Mouse (Mus musculus) midbrain, embryonic 12.5 days (tissue): ENCODE results near the gene Apela. TPM values are rescaled to one million over a fixed set of nuclear protein-coding genes. Genes with fewer than 3 reads are reported as not detected.

Experiments
- ATAC-seq: fragments of 200-750 bp; cut with Nextera tagmentation; 2 replicates; pipeline ENCODE4 v1.8.0; 2017; ENCODE audit warnings: low read depth, moderate TSS enrichment, moderate library complexity; ENCODE audit not compliant: low FRiP score
- H3K27ac ChIP-seq: fragments of 300-500 bp; sonication (generic); replicated peaks from 2 replicates; pipeline ENCODE4 v1.5.1; 2016; ENCODE audit warnings: mild to moderate bottlenecking
- H3K27me3 ChIP-seq: fragments of 300-500 bp; sonication (generic); 2 replicates; pipeline ENCODE4 v1.6.1; 2016; ENCODE audit warnings: mild to moderate bottlenecking
- H3K36me3 ChIP-seq: fragments of 300-500 bp; sonication (generic); 2 replicates; pipeline ENCODE4 v1.6.1; 2016
- H3K4me1 ChIP-seq: fragments of 300-500 bp; sonication (generic); 2 replicates; pipeline ENCODE4 v1.6.1; 2016
- H3K4me2 ChIP-seq: fragments of 300-500 bp; sonication (generic); replicated peaks from 2 replicates; pipeline ENCODE4 v1.6.1; 2016; ENCODE audit warnings: mild to moderate bottlenecking, moderate library complexity
- H3K4me3 ChIP-seq: fragments of 300-500 bp; sonication (generic); 2 replicates; pipeline ENCODE4 v1.5.1; 2016; ENCODE audit warnings: mild to moderate bottlenecking
- H3K9ac ChIP-seq: fragments of 300-500 bp; sonication (generic); replicated peaks from 2 replicates; pipeline ENCODE4 v1.6.1; 2016; ENCODE audit warnings: mild to moderate bottlenecking, moderate library complexity
- H3K9me3 ChIP-seq: fragments of 300-500 bp; sonication (generic); 2 replicates; pipeline ENCODE4 v1.6.1; 2016; ENCODE audit warnings: mild to moderate bottlenecking
- WGBS: fragments of 180-500 bp; shearing (Covaris S2); methylation state at CpG from one replicate; pipeline ENCODE4 v1.1.7; 2016; 5-methylcytosine and 5-hydroxymethylcytosine counted together
- polyA plus RNA-seq: library from polyadenylated mRNA; unstranded; fragments of >200 nt; fragmentation: Nextera tagmentation; extraction: Ambion mirVana; gene quantifications from 2 replicates; pipeline ENCODE4 v1.2.1, GENCODE M21; 2016

Apela gene
- polyA plus RNA-seq, 1 experiment from 2014 or later = 1.6 TPM

GRCm38 (mm10) chr8:65053968-65054367, 16.8 kb upstream of the Apela start:
- Histone ChIP-seq H3K36me3 (no peaks in the 10 kb centered on the region), H3K9me3 (no peaks in the 10 kb centered on the region), H3K4me1 (no peaks in the 10 kb centered on the region), H3K27me3 (no peaks in the 10 kb centered on the region), H3K27ac (no peak overlapping the region), H3K4me3 (no peak overlapping the region), H3K9ac (no peak overlapping the region), H3K4me2 (no peak overlapping the region)
- no peak for ATAC-seq
- WGBS = 72% methylated on average over 5 of the region's 5 CpGs

DNA sequence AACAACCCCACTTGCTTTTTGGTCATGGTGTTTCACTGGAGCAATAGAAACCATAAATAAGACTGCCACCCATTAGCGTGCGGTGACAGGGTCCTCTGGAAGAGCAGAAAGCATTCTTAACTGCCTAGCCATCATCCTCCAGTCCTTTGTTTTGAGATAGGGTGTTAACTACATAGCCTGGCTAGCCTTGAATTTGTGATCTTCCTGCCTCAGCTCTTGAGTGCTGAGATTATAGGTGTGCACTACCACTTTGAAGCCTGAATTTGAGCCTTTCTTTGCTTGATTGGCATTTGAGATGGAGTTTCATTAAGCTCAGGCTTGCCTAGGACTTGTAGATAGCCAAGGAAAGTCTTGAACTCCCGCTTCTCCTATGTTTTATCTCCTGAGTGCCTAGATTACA, 16.4 kb upstream of the Apela start:
- Histone ChIP-seq H3K27ac (no peak overlapping the region), H3K4me1 (no peaks in the 10 kb centered on the region), H3K9ac (no peak overlapping the region), H3K4me3 (no peak overlapping the region), H3K36me3 (no peaks in the 10 kb centered on the region), H3K4me2 (no peak overlapping the region), H3K27me3 (no peaks in the 10 kb centered on the region), H3K9me3 (no peaks in the 10 kb centered on the region)
- no peak for ATAC-seq
- WGBS = 90% methylated on average over 3 of the region's 3 CpGs

DNA sequence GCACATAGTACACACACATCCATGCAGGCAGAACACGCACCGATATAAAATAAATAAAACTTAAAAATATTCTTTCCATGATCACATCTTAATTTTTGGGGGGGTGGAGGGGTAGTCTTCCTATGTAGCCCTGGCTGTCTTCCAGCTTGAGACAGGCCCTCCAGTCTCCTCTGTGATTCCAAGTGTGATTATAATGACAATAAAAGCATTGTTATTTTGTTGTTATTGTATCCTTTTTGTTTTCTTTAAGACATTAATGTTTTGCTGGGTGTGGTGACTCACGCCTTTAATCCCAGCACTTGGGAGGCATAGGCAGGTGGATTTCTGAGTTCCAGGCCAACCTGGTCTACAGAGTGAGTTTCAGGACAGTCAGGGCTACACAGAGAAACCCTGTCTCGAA, 10.7 kb upstream of the Apela start:
- 86% methylated on average over 4 of the region's 4 CpGs for WGBS
- no peaks in the 10 kb centered on the region for H3K36me3 ChIP-seq
- H3K4me2 ChIP-seq = no peak overlapping the region
- H3K27ac ChIP-seq = no peak overlapping the region
- no peaks in the 10 kb centered on the region for H3K27me3 ChIP-seq
- H3K9ac ChIP-seq = no peak overlapping the region
- H3K9me3 ChIP-seq = no peaks in the 10 kb centered on the region
- ATAC-seq = no peak
- H3K4me3 ChIP-seq = no peak overlapping the region
- H3K4me1 ChIP-seq = no peaks in the 10 kb centered on the region

DNA sequence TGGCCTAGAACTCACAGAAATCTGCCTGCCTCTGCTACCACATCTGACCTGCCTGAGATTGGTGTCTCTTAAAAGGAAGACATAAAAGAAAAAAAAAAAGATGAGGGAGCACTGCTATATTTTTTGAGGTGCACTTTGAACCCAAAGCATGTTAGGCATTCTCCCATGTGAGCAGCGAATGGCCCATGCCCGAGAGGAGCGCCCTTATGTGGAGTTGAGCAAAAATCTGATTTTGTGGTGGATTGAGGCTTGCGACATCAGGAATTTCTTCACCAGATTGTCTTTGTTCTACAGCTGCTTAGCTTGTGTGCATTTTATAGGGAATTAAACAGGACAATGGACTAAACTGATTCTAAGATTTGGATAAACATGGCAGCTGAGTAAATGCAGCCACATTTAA, 10.1 kb upstream of the Apela start:
- Histone ChIP-seq H3K9me3 (no peaks in the 10 kb centered on the region), H3K4me3 (no peak overlapping the region), H3K27ac (no peak overlapping the region), H3K27me3 (no peaks in the 10 kb centered on the region), H3K36me3 (no peaks in the 10 kb centered on the region), H3K9ac (no peak overlapping the region), H3K4me2 (no peak overlapping the region), H3K4me1 (no peaks in the 10 kb centered on the region)
- 91% methylated on average over 4 of the region's 4 CpGs for WGBS
- ATAC-seq = no peak

DNA sequence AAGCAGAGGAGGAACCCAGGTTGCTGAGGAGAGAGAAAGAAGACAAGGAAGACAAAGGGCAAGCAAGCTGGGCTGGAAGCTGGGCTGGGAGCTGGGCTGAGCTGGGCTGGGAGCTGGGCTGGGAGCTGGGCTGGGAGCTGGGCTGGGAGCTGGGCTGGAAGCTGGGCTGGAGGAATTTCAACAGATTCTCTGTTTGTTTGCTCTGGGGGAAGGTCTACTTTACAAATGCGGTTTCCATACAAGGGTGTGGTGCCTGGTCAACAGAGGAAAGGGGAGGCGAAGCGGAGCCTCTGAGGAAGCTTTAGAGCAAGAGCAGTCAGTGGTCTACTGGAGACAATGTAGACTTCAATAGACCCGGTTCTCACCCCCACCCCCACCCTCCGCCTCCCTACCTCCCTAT, 9.4 kb upstream of the Apela start:
- ATAC-seq = no peak
- Histone ChIP-seq H3K27ac (no peak overlapping the region), H3K9me3 (no peaks in the 10 kb centered on the region), H3K4me3 (no peak overlapping the region), H3K4me1 (no peaks in the 10 kb centered on the region), H3K4me2 (no peak overlapping the region), H3K36me3 (no peaks in the 10 kb centered on the region), H3K27me3 (no peaks in the 10 kb centered on the region), H3K9ac (no peak overlapping the region)
- WGBS = 30% methylated on average over 5 of the region's 5 CpGs

DNA sequence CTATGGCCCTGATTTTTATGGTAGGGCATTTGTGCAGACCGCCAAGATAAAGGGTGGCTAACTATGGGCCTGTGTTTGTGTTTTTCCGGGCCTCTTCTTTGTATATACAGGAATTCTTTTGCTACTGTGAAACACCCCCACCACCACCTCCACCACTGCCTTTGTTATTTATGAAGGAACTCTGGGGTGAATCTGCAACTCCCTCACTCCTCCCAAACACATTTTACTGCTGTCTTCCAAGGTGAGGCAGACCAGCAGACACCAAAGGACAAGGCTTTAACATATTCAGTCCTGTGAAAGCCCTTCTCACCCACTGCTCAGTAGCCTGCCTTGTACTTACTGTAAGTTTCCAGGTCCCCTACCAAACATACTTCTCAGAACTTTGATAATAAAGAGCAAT, 3.0 kb downstream of the Apela start:
- no peak overlapping the region for H3K9ac ChIP-seq
- WGBS = 51% methylated on average over 2 of the region's 2 CpGs
- no peak overlapping the region for H3K4me2 ChIP-seq
- H3K27me3 ChIP-seq = peaks cover 6% of the 10 kb centered on the region
- H3K36me3 ChIP-seq = no peaks in the 10 kb centered on the region
- H3K9me3 ChIP-seq = no peaks in the 10 kb centered on the region
- H3K27ac ChIP-seq = no peak overlapping the region
- no peak overlapping the region for H3K4me3 ChIP-seq
- peaks cover 20% of the 10 kb centered on the region for H3K4me1 ChIP-seq
- no peak for ATAC-seq

- H3K27ac ChIP-seq = no peak overlapping the region
- ATAC-seq = no peak
- no peaks in the 10 kb centered on the region for H3K9me3 ChIP-seq
- H3K4me2 ChIP-seq = no peak overlapping the region
- H3K9ac ChIP-seq = no peak overlapping the region
- H3K4me1 ChIP-seq = peaks cover 20% of the 10 kb centered on the region
- H3K27me3 ChIP-seq = peaks cover 6% of the 10 kb centered on the region
- WGBS = 87% methylated on average over 13 of the region's 13 CpGs
- no peak overlapping the region for H3K4me3 ChIP-seq
- H3K36me3 ChIP-seq = no peaks in the 10 kb centered on the region
These were observed 4.1 kb downstream of the Apela start for GRCm38 (mm10) chr8:65033056-65033455.

GRCm38 (mm10) chr8:65032107-65032506, 5.0 kb downstream of the Apela start:
- Histone ChIP-seq H3K4me2 (no peak overlapping the region), H3K36me3 (no peaks in the 10 kb centered on the region), H3K27ac (no peak overlapping the region), H3K27me3 (peaks cover 6% of the 10 kb centered on the region), H3K9me3 (no peaks in the 10 kb centered on the region), H3K4me1 (peaks cover 18% of the 10 kb centered on the region), H3K9ac (no peak overlapping the region), H3K4me3 (no peak overlapping the region)
- 89% methylated on average over 1 of the region's 1 CpGs for WGBS
- ATAC-seq = no peak

GRCm38 (mm10) chr8:65030735-65031485, 6.2 kb downstream of the Apela start:
- WGBS = 81% methylated on average over 4 of the region's 4 CpGs
- Histone ChIP-seq H3K4me1 (peaks cover 15% of the 10 kb centered on the region), H3K4me3 (no peak overlapping the region), H3K27ac (no peak overlapping the region), H3K9ac (no peak overlapping the region), H3K4me2 (no peak overlapping the region), H3K27me3 (peaks cover 6% of the 10 kb centered on the region), H3K9me3 (no peaks in the 10 kb centered on the region), H3K36me3 (no peaks in the 10 kb centered on the region)
- ATAC-seq = peak; percentile 21; the same call in 1 of the 2 replicates

- no peaks in the 10 kb centered on the region for H3K36me3 ChIP-seq
- no peak overlapping the region for H3K4me3 ChIP-seq
- H3K4me1 ChIP-seq = peaks cover 7% of the 10 kb centered on the region
- H3K27ac ChIP-seq = no peak overlapping the region
- no peak overlapping the region for H3K9ac ChIP-seq
- ATAC-seq = no peak
- 85% methylated on average over 4 of the region's 4 CpGs for WGBS
- no peak overlapping the region for H3K4me2 ChIP-seq
- no peaks in the 10 kb centered on the region for H3K9me3 ChIP-seq
- H3K27me3 ChIP-seq = no peaks in the 10 kb centered on the region
These were observed 7.4 kb downstream of the Apela start for GRCm38 (mm10) chr8:65029776-65030175.

DNA sequence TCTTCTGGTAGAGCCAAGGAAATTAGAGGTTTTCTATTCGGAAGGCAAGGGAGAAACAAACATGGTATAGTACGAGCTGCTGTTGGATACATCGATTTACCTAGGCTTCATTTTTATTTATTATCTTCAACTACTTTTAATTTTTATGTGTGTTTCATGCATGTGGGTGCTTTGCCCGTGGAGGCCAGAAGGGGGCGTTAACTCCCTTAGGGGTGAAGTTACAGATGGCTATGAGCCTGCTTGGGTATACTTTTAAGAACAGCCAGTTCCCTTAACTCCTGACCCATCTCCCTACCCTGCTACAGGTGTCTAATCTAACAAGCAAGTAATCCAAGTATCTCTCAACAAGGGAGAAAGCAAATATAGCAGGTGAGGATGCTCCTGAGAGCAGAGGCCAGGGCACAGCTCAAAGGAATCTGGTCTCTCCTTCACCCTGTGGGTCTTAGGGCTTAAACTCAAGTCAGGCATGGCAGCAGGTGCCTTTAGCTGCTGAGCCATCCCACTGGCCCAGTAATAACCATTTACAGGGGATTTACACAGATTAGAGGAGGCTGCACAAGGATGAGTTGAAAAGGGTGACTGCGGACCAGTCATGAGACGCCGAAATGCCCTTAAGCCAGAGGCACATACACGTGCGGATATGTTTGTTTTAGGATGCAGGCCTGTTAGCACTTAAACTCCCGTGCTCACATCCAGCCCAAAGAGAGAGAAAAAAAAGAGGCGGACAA, 8.0 kb downstream of the Apela start:
- H3K27ac ChIP-seq = no peak overlapping the region
- ATAC-seq = no peak
- 67% methylated on average over 12 of the region's 12 CpGs for WGBS
- peaks cover under 1% of the 10 kb centered on the region; the same call in 1 of the 2 replicates for H3K4me1 ChIP-seq
- H3K36me3 ChIP-seq = no peaks in the 10 kb centered on the region
- no peaks in the 10 kb centered on the region for H3K27me3 ChIP-seq
- H3K4me3 ChIP-seq = no peak overlapping the region
- no peak overlapping the region for H3K4me2 ChIP-seq
- no peak overlapping the region for H3K9ac ChIP-seq
- no peaks in the 10 kb centered on the region for H3K9me3 ChIP-seq

DNA sequence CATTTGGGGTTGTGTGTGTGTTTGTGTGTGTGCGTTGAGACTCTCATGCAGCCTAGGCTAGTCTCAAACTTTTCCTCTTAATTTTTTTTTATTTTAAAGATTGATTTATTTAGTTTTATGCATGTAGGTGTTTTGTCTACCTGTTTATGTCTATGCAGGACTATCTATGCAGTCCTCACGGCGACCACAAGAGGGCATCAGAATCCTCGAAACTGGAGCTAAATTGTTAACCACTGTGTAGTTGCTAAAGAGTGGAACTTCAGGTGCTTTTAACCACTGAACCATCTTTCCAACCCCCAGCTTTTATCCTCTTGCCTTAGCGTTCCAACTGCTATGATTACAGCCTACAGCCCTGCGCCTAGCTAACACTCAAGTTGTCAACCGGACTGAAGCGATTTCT, 14.7 kb downstream of the Apela start:
- Histone ChIP-seq H3K4me3 (no peak overlapping the region), H3K27me3 (no peaks in the 10 kb centered on the region), H3K27ac (no peak overlapping the region), H3K36me3 (no peaks in the 10 kb centered on the region), H3K4me1 (no peaks in the 10 kb centered on the region), H3K4me2 (no peak overlapping the region), H3K9ac (no peak overlapping the region), H3K9me3 (no peaks in the 10 kb centered on the region)
- WGBS = 51% methylated on average over 8 of the region's 8 CpGs
- peak; percentile 49; the same call in 1 of the 2 replicates for ATAC-seq
